Mouse (Mus musculus) liver, adult (tissue): ENCODE results near the gene D230025D16Rik.

Source experiments
- GATA4 ChIP-seq: IDR thresholded peaks from 2 replicates; pipeline ENCODE4 v1.6.1; 2014; ENCODE audit warnings: mild to moderate bottlenecking, low read length; ENCODE audit not compliant: insufficient replicate concordance

The D230025D16Rik gene

GRCm38 (mm10) chr8:105259721-105260320 is 34.9 kb downstream of the D230025D16Rik start:
- TF ChIP-seq GATA4: no peak

GRCm38 (mm10) chr8:105260371-105261099 is 35.6 kb downstream of the D230025D16Rik start:
- TF ChIP-seq GATA4: no peak

GRCm38 (mm10) chr8:105261326-105261980 is 36.5 kb downstream of the D230025D16Rik start:
- no peak for TF ChIP-seq GATA4

- TF ChIP-seq GATA4: no peak
Measured at GRCm38 (mm10) chr8:105263244-105263912, 38.4 kb downstream of the D230025D16Rik start.

- TF ChIP-seq GATA4: no peak
Measured at GRCm38 (mm10) chr8:105264024-105264982, 39.4 kb downstream of the D230025D16Rik start, which contains the start of the genes Tradd and Fbxl8. Gene Tradd (minus strand): TSS chr8:105264609. Gene Fbxl8 (plus strand): TSS chr8:105264648.

GRCm38 (mm10) chr8:105265128-105265527 is 40.2 kb downstream of the D230025D16Rik start:
- no peak for TF ChIP-seq GATA4

- no peak for TF ChIP-seq GATA4
Measured at GRCm38 (mm10) chr8:105266775-105267174, 41.8 kb downstream of the D230025D16Rik start.

- TF ChIP-seq GATA4: no peak
Measured at GRCm38 (mm10) chr8:105268342-105269074, 43.6 kb downstream of the D230025D16Rik start.

GRCm38 (mm10) chr8:105269075-105269458 is 44.1 kb downstream of the D230025D16Rik start:
- TF ChIP-seq GATA4: no peak

- TF ChIP-seq GATA4: no peak
Measured at GRCm38 (mm10) chr8:105269461-105269947, 44.6 kb downstream of the D230025D16Rik start, which contains the start of gene Hsf4. Gene Hsf4 (plus strand): TSS chr8:105269801.

GRCm38 (mm10) chr8:105270101-105270915 is 45.4 kb downstream of the D230025D16Rik start:
- TF ChIP-seq GATA4: no peak

GRCm38 (mm10) chr8:105270916-105271186 is 45.9 kb downstream of the D230025D16Rik start:
- TF ChIP-seq GATA4: no peak

GRCm38 (mm10) chr8:105275387-105275786 is 50.4 kb downstream of the D230025D16Rik start:
- TF ChIP-seq GATA4: no peak
